Mouse (Mus musculus) heart, postnatal 0 days (tissue): ENCODE measurements at regions not wholly inside any gene's neighbourhood (a gene's known extent, or its start where the extent isn't known, plus 50 kb on each side); places are given as distances from the start of the nearest gene placed in this dataset.
"Not testable (repeated sequence)": the region's sequence is repeated elsewhere in the genome, so short reads cannot be mapped to it uniquely, and the experiment has no call there.

ENCODE experiments used
- ATAC-seq: fragments of 200-750 bp; cut with Nextera tagmentation; 2 replicates; pipeline ENCODE4 v1.8.0; 2017; ENCODE audit warnings: low read depth, moderate number of reproducible peaks, moderate library complexity; ENCODE audit not compliant: insufficient read depth
- DNase-seq: peaks from one replicate; pipeline ENCODE4 v3.0.0-alpha.2; 2016; ENCODE audit warnings: low spot score
- H3K27ac ChIP-seq: fragments of 300-500 bp; sonication (generic); 2 replicates; pipeline ENCODE4 v1.5.1; 2014; ENCODE audit warnings: low read depth, mild to moderate bottlenecking
- H3K27me3 ChIP-seq: fragments of 300-500 bp; sonication (generic); 2 replicates; pipeline ENCODE4 v1.6.1; 2014; ENCODE audit warnings: low read length, mixed read lengths; ENCODE audit not compliant: control insufficient read depth, insufficient read depth
- H3K36me3 ChIP-seq: fragments of 300-500 bp; sonication (generic); replicated peaks from 2 replicates; pipeline ENCODE4 v1.6.1; 2014; ENCODE audit warnings: low read length, mixed read lengths; ENCODE audit not compliant: control insufficient read depth, insufficient read depth
- H3K4me1 ChIP-seq: fragments of 300-500 bp; sonication (generic); 2 replicates; pipeline ENCODE4 v1.6.1; 2014; ENCODE audit warnings: antibody characterized with exemption; ENCODE audit not compliant: control insufficient read depth, insufficient read depth
- H3K4me2 ChIP-seq: fragments of 300-500 bp; sonication (generic); 2 replicates; pipeline ENCODE4 v1.6.1; 2014; ENCODE audit warnings: low read depth, mild to moderate bottlenecking, low read length, moderate library complexity
- H3K4me3 ChIP-seq: fragments of 300-500 bp; sonication (generic); 2 replicates; pipeline ENCODE4 v1.5.1; 2014; ENCODE audit warnings: low read depth, low read length
- H3K9ac ChIP-seq: fragments of 300-500 bp; sonication (generic); replicated peaks from 2 replicates; pipeline ENCODE4 v1.6.1; 2014; ENCODE audit warnings: low read depth, low read length, mixed read lengths
- H3K9me3 ChIP-seq: fragments of 300-500 bp; sonication (generic); replicated peaks from 2 replicates; pipeline ENCODE4 v1.6.1; 2016; ENCODE audit warnings: low read length; ENCODE audit not compliant: control insufficient read depth
- CTCF ChIP-seq: IDR thresholded peaks from 2 replicates; pipeline ENCODE4 v1.5.1; 2016; ENCODE audit warnings: antibody characterized with exemption, control low read depth, low read depth
- EP300 ChIP-seq: IDR thresholded peaks from 2 replicates; pipeline ENCODE4 v1.6.1; 2016; ENCODE audit warnings: antibody characterized with exemption, low read depth
- WGBS: fragments of 180-500 bp; shearing (Covaris S2); extraction: QIAGEN DNeasy Blood & Tissue Kit; methylation state at CpG from one replicate; pipeline ENCODE4 v1.1.7; 2014; 5-methylcytosine and 5-hydroxymethylcytosine counted together

GRCm38 (mm10) chr8:126867121-126867988 is 78.3 kb downstream of the Tomm20 start:
- Histone ChIP-seq H3K4me2 (no peak overlapping the region), H3K36me3 (no peaks in the 10 kb centered on the region), H3K4me3 (no peak overlapping the region), H3K4me1 (no peaks in the 10 kb centered on the region), H3K27ac (no peak overlapping the region), H3K27me3 (no peaks in the 10 kb centered on the region), H3K9me3 (no peaks in the 10 kb centered on the region), H3K9ac (no peak overlapping the region)
- TF ChIP-seq CTCF (no peak), EP300 (no peak)
- 72% methylated on average over 14 of the region's 14 CpGs for WGBS
- ATAC-seq (no peak), DNase-seq (no peak)

DNA sequence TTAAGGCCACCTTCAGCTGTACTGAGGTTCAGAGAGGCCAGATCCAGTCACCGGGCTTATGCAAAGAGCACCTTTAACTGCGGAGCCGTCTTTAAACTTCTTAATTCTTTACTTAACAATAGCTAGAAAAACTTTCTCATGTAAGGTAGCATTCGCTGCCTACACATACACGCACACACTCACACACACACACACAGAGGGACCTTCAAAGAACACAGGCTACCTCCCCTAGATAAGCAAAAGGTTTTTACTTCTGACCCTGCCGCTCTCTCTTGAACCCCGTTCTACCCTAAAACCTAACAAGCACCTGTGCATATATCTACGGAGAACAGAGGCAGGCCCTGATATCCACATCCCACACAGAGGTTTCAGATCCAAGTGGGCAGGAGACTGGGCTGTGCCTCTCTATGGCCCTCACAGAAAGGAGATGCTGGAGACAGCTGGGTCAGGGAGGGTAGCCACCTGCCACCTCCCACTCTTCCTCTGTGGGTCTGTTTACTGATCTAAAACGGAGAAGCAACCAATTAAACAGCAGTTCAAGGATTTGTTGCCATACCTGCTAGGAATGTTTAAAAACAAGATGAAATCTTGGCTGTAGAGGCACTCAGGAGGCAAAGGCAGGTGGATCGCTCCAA is 81.2 kb downstream of the Tomm20 start:
- H3K4me2 ChIP-seq, result no peak overlapping the region
- no peak overlapping the region for H3K9ac ChIP-seq
- no peaks in the 10 kb centered on the region for H3K27me3 ChIP-seq
- no peaks in the 10 kb centered on the region for H3K36me3 ChIP-seq
- no peak overlapping the region for H3K4me3 ChIP-seq
- no peak for TF ChIP-seq CTCF
- no peak for TF ChIP-seq EP300
- H3K27ac ChIP-seq, result no peak overlapping the region
- ATAC-seq, result no peak
- H3K9me3 ChIP-seq, result no peaks in the 10 kb centered on the region
- no peak for DNase-seq
- WGBS, result 83% methylated on average over 10 of the region's 10 CpGs
- H3K4me1 ChIP-seq, result no peaks in the 10 kb centered on the region

DNA sequence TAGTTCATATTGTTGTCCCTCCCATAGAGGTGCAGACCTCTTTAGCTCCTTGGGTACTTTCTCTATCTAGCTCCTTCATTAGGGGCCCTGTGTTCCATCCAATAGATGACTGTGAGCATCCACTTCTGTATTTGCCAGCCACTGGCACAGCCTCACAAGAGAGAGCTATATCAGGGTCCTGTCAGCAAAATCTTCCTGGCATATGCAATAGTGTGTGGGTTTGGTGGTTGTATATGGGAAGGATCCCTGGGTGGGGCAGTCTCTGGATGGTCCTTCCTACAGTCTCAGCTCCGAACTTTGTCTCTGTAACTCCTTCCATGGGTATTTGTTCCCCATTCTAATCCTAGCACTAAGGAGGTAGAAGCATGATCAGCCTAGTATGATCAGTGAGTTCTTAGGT is 82.0 kb downstream of the Tomm20 start:
- H3K27ac ChIP-seq, H3K36me3 ChIP-seq, H3K9ac ChIP-seq, DNase-seq, H3K9me3 ChIP-seq, ATAC-seq, H3K4me1 ChIP-seq, H3K4me2 ChIP-seq, H3K4me3 ChIP-seq, H3K27me3 ChIP-seq: not testable (repeated sequence)
- WGBS, result 96% methylated on average over 1 of the region's 1 CpGs

GRCm38 (mm10) chr8:126861754-126862153 is 83.9 kb downstream of the Tomm20 start:
- Histone ChIP-seq H3K27me3 (no peaks in the 10 kb centered on the region), H3K4me2 (no peak overlapping the region), H3K4me1 (no peaks in the 10 kb centered on the region), H3K9me3 (no peaks in the 10 kb centered on the region), H3K27ac (no peak overlapping the region), H3K4me3 (no peak overlapping the region), H3K36me3 (no peaks in the 10 kb centered on the region), H3K9ac (no peak overlapping the region)
- TF ChIP-seq EP300, result no peak
- TF ChIP-seq CTCF, result no peak
- ATAC-seq, result no peak
- 94% methylated on average over 8 of the region's 8 CpGs for WGBS
- DNase-seq, result no peak

DNA sequence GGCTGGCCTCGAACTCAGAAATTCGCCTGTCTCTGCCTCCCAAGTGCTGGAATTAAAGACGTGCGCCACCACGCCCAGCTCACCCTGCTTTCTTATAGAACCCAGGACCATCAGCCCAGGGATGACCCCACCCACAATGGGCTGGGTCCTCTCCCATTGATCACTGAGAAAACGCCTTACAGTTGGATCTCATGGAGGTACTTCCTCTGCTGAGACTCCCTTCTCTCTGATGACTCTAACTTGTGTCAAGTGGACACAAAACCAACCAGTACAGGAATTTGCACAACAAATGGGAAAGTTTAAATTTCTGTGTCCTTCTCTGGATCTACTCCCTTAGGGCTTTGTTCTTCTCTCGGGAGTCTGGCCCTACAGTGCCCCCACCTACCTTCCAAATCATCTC is 85.0 kb downstream of the Tomm20 start:
- H3K36me3 ChIP-seq, result no peaks in the 10 kb centered on the region
- ATAC-seq, result no peak
- H3K27ac ChIP-seq, result no peak overlapping the region

More for the DNA sequence above, 85.0 kb downstream of the Tomm20 start:
- no peaks in the 10 kb centered on the region for H3K9me3 ChIP-seq
- WGBS, result 88% methylated on average over 7 of the region's 7 CpGs
- DNase-seq, result no peak
- no peaks in the 10 kb centered on the region for H3K27me3 ChIP-seq
- H3K9ac ChIP-seq, result no peak overlapping the region
- H3K4me2 ChIP-seq, result no peak overlapping the region
- no peaks in the 10 kb centered on the region for H3K4me1 ChIP-seq
- no peak overlapping the region for H3K4me3 ChIP-seq
- TF ChIP-seq CTCF (no peak), EP300 (no peak)
